Mouse (Mus musculus): ENCODE results near the gene Hpn.

Gene Hpn

DNA sequence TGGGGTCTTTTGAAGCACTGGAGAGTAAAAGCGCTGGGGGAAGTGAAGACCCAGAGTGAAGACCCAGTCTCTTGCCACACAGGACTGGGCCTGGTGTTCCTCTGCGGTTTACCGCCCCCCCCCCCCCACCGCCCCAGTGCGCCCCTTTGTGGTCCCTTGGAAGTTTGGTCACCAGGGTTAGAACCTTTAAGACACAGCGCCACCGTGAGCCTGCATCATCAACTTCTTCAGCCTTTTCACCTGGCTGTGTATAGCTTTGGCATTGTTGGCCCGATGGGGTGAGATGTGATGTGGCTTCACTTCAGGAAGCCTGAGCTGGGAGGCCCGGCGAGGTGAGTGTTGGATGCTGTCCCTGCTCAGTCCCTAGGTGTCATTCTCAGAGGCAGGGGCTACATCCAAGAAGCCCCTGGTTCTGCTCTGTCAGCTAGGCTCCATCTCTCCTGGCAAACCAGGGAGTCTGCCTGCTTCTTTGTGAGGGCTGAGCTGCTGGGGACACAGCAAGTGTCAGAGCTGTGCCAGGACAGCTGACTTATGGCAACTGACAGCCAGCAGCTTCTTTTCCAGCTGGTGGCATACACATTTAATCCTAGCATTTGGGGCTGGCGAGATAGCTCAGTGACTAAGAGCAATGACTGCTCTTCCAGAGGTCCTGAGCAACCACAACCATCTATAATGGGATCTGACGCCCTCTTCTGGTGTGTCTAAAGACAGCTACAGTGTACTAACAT lies 20.2 kb downstream of the Hpn start:
- in situ Hi-C loops (cut with MboI; ENCODE audit: low pct_unique_long_range_greater_than_20kb in 1 of 2, low sequenced_read_pairs in 2 of 2, unreplicated experiment in 1 of 2): loop anchor here in 1 of 2 experiments (10.0 kb wide), 1 partner anchor 120 kb away; the partner anchor contains the start of genes Fam187b and Lsr

DNA sequence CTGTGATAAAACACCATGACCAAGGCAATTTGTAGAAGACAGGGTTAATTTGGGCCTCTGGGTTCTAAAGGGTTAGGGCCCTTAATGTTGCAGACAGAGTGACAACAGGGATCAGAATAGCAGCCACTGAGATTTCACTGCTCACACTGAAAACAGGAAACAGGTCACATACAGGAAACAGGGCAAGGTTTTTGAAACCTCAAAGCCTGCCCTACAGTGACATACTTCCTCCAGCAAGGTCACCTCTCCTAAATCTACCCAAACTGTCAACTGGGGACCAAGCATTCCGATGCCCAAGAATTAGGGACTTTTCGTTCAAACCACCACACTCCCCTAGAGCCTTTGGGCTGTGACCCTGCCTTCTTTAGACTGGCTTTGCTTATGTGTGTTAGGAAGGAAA lies 25.4 kb downstream of the Hpn start:
- in situ Hi-C loops (cut with MboI; ENCODE audit: low pct_unique_long_range_greater_than_20kb in 1 of 2, low sequenced_read_pairs in 2 of 2, unreplicated experiment in 1 of 2): loop anchor here in 1 of 2 experiments (10.0 kb wide), 1 partner anchor 115 kb away; the partner anchor contains the start of genes Fam187b and Lsr

DNA sequence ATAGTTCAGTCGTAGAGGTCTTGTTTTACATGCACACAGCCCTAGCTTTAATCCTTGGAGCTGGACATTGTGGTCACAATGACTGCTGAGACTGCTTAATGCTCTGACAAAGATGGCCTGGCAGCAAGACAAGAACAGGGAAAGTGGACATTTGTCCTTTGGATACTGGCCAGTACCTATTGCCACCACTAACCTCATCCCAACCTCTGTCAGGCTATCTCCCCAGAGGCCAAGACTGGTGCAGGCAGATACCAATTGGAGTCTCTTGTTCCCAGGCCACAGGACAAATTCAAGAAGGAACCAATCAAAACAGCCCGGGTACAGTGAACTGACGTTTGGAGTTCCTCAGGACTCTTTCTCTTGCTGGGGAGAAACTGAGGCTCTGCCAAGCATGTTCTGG lies 26.9 kb downstream of the Hpn start:
- in situ Hi-C loops (cut with MboI; ENCODE audit: low pct_unique_long_range_greater_than_20kb in 1 of 2, low sequenced_read_pairs in 2 of 2, unreplicated experiment in 1 of 2): no loop called here

DNA sequence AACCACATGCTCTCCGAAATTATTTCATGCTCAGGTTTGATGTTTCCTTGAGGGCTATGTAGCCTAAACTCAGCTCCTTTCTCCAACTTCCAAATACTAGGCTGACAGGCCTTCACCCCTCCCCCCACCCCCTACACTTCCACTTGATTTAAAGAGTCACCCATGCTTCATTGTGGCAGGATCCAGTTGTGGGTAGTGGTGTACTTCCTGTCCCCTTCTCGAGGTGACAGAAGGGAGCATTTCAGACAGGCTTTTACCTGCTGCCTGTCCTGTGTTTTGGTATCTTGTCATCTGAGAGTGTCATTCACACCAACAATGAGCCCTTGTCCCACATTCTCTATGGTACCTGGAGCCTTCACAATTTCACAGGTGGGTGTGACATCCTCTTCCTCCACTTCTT lies 27.8 kb downstream of the Hpn start:
- in situ Hi-C loops (cut with MboI; ENCODE audit: low pct_unique_long_range_greater_than_20kb in 1 of 2, low sequenced_read_pairs in 2 of 2, unreplicated experiment in 1 of 2): no loop called here

DNA sequence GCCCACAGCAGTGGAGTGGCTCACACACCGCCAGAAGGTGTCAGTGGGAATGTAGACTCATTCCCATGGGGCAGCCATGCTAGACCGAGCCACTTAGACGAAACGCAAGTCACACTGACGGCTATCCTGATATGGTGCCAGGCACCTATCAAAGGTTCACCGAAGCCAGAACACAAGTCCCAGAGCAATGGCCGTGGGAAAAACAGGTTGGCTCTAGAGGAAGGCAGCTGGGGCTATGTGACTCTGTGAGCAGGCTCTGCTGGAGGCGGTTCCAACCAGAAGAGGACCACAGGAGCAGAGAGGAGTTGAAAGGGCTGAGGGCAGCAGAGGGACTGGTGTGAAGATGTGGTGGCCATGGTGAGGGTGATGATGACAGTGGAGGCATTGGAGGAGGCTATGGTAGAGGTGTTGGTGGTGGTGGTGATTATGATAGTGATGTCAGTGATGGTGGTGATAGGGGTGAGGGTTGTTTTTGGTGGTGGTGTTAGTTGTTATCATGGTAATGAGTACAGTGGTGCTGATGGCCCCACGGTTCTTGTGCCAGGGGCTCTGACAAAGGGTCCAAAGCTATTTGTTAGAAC lies 28.8 kb downstream of the Hpn start:
- in situ Hi-C loops (cut with MboI; ENCODE audit: low pct_unique_long_range_greater_than_20kb in 1 of 2, low sequenced_read_pairs in 2 of 2, unreplicated experiment in 1 of 2): no loop called here

DNA sequence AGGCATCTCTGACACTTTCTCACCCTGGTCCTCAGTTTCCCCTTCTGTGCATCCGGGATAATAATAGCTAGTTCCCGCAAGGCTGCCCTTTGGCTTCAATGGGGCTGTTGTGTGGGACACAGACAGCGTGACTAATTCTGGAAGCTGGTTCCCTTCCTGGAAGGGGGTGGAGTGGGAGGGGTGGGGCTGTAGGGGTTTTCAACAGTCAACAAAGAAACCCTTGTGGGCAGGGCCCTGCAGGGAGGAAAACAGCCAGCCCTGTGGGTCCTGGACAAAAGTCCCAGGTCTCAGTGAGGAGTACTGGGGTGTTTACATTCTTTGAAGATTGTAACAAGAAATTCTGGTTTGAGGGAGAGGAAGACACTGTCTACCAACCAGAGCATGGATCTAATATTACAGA lies 29.9 kb downstream of the Hpn start:
- in situ Hi-C loops (cut with MboI; ENCODE audit: low pct_unique_long_range_greater_than_20kb in 1 of 2, low sequenced_read_pairs in 2 of 2, unreplicated experiment in 1 of 2): no loop called here

DNA sequence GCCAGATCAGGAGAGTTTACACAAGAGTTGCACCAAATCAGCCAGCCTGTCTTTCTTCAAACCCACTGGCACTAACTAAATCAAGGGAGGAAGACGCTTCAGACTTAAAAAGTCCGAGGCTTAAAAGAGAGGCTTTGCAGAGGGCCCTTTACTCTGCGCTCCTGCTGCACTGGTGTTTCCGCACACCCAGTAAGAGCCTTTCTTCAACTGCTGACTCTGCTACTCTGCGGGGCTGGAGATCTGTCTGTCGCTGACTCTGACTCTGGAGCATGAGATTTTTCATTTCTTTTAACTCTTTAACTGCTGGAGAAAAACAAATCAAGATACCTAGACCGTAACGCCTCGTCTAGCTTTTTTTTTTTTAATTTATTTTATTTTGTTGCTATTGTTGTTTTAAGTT lies 30.9 kb downstream of the Hpn start:
- in situ Hi-C loops (cut with MboI; ENCODE audit: low pct_unique_long_range_greater_than_20kb in 1 of 2, low sequenced_read_pairs in 2 of 2, unreplicated experiment in 1 of 2): no loop called here

DNA sequence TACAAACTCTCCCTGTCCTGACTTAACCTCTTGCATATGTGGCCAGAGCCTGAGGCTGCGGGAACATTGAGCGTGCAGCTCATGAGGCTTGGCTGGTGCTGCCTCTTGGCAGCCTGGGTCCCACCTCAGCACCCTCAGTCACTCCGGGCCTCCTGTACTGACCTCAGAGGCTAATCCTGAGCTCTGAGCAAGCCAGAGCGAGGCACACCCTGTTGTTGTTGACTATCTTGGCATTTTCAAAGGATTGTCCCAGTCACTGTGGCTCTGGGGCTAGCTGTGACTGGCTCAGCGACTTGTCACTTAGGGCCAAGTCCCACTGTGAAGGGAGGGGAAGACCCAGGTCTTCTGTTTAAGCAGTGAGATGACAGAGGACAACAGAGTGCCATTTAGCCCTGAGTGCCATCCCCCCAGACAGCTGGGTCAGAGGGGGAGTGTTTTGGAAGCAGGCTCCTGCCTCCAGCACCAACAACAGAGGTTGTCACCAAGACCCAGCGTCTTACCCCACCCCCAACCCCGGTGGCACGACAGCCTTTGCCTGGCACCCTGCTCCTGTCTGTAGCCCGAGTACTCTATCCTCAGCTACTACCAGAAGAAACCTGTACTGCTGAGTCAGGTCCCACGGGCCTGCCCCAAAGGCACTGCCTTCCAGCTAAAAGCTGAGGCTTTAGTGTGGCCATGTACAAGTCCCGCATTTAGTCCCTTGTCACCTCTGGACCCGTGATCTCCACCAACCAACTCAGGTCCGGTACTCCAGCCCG lies 32.1 kb downstream of the Hpn start:
- in situ Hi-C loops (cut with MboI; ENCODE audit: low pct_unique_long_range_greater_than_20kb in 1 of 2, low sequenced_read_pairs in 2 of 2, unreplicated experiment in 1 of 2): no loop called here

DNA sequence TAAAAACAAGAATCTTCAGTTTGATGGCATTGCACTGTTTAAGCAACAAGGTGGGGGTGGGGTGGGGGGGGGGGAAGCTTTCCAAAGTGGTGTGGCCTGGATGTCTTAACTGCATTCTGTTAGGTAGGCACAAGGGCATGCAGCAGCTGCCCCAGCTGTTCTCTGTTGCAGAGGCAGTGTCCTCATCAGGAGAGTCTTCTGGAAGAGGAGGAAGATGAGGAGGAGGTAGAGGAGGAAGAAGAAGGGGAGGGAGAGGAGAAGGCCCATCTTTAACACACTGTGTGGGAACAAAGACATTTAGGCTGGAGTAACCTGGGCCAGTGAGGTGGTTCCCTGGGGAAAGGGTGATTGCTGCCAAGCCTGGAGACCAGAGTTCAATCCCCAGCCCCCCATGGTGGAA lies 33.0 kb downstream of the Hpn start:
- in situ Hi-C loops (cut with MboI; ENCODE audit: low pct_unique_long_range_greater_than_20kb in 1 of 2, low sequenced_read_pairs in 2 of 2, unreplicated experiment in 1 of 2): no loop called here

DNA sequence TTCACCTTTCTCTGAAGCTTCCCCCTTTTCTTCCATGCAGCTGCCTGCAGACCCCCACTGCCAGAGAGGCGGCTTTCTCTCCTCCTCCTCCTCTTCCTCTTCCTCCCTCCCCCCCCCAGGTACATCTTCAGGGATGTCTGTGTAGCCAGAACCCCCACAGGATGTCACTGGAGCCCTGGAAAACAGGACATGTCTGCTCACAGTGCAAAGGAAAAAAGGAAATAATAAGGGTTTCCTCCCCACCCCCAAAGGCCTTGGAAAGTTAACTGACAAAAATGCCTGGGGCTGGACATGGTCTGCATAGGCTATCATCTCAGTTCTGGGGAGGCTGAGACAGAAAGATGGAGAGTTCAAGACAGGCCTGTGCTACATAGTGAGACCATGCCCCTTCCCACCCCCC lies 34.0 kb downstream of the Hpn start:
- in situ Hi-C loops (cut with MboI; ENCODE audit: low pct_unique_long_range_greater_than_20kb in 1 of 2, low sequenced_read_pairs in 2 of 2, unreplicated experiment in 1 of 2): no loop called here

DNA sequence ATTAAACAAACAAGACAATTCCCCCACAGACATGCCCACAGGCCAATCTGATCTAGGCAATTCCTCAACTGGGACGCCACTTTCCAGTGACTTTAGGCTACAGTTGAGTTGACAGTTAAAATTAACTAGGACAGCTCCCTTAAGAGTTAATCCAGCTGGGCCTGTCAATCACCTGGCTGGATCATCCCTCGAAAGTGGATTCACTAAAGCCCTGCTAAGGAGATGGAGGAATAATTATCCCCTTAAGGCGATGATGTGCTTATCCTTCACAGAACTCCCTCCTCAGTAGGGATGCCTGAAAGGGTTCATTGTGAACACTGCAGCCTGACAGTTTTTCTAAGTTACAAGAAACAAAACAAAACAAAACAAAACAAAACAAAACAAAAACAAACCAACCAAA lies 34.5 kb downstream of the Hpn start:
- in situ Hi-C loops (cut with MboI; ENCODE audit: low pct_unique_long_range_greater_than_20kb in 1 of 2, low sequenced_read_pairs in 2 of 2, unreplicated experiment in 1 of 2): no loop called here

DNA sequence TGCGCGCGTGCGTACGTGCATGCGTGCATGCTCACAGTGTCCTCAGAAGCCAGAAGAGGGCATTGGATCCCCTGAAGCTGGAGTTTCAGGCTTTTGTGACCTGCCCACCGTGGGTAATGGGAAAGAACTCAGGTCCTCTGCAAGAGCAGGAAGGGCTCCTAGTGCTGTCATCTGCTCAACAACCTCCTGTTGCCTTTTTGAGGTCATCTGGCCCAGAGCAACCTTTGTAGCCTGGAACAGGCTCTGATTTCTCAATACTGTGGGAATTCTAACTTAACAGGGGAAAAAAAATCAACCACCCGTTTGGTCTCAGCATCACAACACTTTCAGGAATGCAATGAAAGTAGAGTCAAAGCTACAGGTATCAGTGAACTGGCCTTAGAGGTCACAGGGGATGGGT lies 35.4 kb downstream of the Hpn start:
- in situ Hi-C loops (cut with MboI; ENCODE audit: low pct_unique_long_range_greater_than_20kb in 1 of 2, low sequenced_read_pairs in 2 of 2, unreplicated experiment in 1 of 2): no loop called here

DNA sequence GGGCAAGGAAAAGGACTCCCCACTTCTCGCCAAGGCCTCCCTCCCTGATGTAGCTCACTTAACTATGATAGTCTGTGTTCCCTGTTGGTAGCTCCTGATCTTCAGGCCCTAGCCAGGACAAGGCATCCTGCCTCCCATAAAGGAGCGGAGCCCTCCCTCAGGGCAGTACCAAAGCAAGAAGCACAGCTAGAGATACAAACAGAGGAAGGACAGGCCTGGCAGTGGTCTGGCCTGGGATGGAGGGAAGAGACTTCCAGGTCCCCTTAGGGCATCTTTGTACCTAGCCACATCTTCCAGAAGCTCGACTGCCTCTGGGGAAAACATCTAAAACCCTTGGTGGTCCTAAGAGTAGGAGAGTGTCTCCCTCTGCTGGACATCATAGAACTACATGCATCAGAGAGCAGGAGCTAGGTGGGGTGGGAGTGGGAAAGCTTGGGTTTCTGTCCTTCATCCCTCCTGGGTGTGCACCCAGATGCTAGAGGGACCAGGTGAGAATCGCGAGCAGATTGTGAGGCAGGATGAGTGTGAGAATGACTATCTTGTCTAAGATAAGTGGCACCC lies 37.1 kb downstream of the Hpn start:
- in situ Hi-C loops (cut with MboI; ENCODE audit: low pct_unique_long_range_greater_than_20kb in 1 of 2, low sequenced_read_pairs in 2 of 2, unreplicated experiment in 1 of 2): no loop called here

DNA sequence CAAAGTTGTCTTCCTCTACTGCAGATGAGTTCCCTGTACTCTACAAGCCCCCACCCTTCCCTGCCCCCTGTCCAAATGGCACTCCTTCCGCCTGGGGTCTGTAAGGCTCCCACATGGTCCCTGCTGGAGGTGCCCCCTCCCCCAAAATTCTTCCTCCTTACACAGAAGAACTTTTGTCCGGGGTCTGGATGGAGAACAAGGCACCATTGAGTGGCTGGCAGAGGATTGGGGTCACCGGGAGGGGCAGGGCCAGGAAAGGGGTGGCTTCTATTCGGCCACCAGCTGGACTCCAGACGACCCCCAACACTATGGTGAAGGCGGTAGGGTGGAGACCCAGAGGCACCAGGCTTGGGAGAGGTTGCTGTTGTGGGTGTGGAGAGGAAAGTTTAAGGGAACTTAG lies 37.6 kb downstream of the Hpn start:
- in situ Hi-C loops (cut with MboI; ENCODE audit: low pct_unique_long_range_greater_than_20kb in 1 of 2, low sequenced_read_pairs in 2 of 2, unreplicated experiment in 1 of 2): no loop called here

DNA sequence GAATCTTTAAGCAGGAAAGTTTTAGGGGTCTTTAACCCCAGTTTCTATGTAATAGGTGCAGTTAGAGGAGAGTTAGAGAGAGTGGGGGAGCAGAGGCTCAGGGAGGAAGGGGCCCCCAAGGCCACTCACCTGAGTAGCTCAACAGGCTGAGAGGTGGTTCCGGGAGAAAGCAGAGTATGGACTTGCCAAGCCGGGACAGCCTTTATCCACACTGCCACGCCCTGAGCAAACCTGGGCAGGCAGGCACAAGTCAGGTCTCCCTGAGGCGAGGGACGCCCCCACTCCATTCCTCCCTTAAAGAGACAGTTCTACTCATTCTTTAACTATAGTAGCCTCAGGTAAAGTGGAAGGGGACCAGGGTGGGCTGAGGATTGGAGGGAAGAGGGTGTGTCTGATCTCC lies 38.6 kb downstream of the Hpn start, which contains the start of gene Fxyd3:
TSS of gene Fxyd3 (minus strand) at position 213 of the 400 bp plus-strand sequence.
- in situ Hi-C loops (cut with MboI; ENCODE audit: low pct_unique_long_range_greater_than_20kb in 1 of 2, low sequenced_read_pairs in 2 of 2, unreplicated experiment in 1 of 2): no loop called here

DNA sequence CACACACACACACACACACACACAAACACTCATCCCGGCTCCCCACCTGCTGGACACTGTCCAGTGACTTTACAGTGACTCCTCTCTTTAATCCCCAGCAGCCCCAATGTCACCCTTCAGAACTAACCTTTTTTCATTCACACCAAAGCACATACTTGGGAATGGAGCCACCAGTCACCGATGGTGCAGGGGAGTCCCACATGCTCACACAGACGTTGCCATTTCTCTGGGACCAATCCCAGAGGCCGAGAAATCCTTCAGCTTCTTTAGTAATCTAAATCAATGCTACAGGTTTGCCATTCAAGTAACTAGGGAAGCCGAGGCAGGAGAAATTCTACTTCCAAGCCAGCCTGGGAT lies 40.4 kb downstream of the Hpn start:
- in situ Hi-C loops (cut with MboI; ENCODE audit: low pct_unique_long_range_greater_than_20kb in 1 of 2, low sequenced_read_pairs in 2 of 2, unreplicated experiment in 1 of 2): no loop called here

DNA sequence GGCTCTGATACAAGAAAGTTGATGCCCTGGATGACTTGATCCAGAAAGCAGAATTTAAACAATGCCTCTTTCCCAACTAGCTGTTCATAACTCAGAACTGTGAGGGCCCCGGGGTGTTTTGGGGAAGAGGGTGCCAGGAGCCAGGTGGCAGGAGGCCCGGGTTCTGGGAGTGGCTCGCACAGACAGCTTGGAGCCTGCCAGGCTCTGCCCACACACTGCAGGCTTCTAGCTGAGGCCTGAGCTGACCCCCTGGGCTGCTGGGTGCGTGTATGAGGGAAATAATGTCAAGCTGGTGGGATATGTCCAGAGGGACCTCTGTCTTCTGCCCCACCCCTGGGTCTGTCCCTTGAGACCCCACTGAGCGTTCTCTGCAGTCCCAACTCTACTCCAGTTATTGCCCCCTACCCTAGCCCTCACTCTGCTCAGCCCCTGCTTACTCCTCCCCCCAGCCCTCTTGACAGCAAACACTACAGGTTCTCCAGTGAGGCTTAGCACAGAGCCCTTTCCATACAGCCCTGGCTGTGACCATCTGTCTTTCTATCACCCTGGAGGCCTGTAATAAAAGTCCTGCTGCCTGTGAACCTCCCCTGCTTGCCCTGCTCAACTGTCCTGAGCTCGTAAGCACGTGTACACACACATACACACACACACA lies 40.9 kb downstream of the Hpn start:
- in situ Hi-C loops (cut with MboI; ENCODE audit: low pct_unique_long_range_greater_than_20kb in 1 of 2, low sequenced_read_pairs in 2 of 2, unreplicated experiment in 1 of 2): no loop called here

DNA sequence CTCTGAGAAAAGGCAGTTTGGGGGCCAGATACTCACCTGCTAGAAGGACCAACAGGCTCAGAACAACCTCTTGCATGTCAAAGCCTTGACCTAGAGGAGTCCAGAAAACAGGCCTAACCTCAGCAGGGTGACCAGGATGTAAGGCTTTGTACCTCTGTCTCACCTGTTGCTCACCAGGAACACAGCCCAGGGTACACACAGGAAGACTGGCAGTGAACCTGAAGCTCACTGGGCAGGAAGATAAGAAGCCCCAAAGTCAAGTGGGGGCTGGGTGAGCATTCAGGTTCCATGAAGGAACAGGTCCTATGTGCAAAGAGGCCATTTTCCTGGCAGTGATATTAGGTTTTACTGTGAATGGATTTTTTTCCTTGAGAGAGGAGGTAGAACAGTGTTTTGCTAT lies 41.5 kb downstream of the Hpn start:
- in situ Hi-C loops (cut with MboI; ENCODE audit: low pct_unique_long_range_greater_than_20kb in 1 of 2, low sequenced_read_pairs in 2 of 2, unreplicated experiment in 1 of 2): no loop called here

DNA sequence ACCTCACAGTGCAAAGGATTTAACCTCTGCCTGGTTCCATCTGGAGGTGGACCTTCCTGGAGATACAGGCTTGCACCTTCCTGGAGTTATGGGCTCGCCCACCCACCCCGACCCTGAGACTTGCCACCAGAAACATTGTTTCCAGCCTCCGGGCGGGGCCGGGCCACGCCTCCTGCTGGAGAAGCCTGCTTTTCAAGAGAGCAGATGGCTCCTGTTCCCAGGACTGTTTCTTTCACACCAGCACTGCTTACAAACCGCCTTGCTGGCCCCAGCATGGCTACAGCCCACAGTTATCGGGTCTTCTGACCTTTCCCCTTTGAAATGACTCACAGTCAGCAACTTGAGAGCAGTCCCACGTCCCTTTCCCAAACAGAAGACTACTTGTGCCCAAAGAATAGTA lies 42.8 kb downstream of the Hpn start:
- in situ Hi-C loops (cut with MboI; ENCODE audit: low pct_unique_long_range_greater_than_20kb in 1 of 2, low sequenced_read_pairs in 2 of 2, unreplicated experiment in 1 of 2): no loop called here

Data from mouse embryonic stem cell (cell line).